Mouse (Mus musculus) bone marrow macrophage, adult 2 months (primary cell): ENCODE results near the gene Jak2.

ENCODE experiments used
- CTCF ChIP-seq: IDR thresholded peaks from 2 replicates; pipeline ENCODE4 v1.5.1; 2012; ENCODE audit warnings: low read depth, mild to moderate bottlenecking, low read length, moderate library complexity
- POLR2A ChIP-seq: IDR thresholded peaks from 2 replicates; pipeline ENCODE4 v1.6.1; 2012; ENCODE audit warnings: mild to moderate bottlenecking, low read depth, low read length, borderline replicate concordance

- TF ChIP-seq CTCF (no peak), POLR2A (no peak)
Observed at GRCm38 (mm10) chr19:29345636-29346035, 94.0 kb downstream of the Jak2 start.
